Mouse (Mus musculus): ENCODE results near the gene Fam50a.
"Not testable (repeated sequence)": the region's sequence is repeated elsewhere in the genome, so short reads cannot be mapped to it uniquely, and the experiment has no call there.

The Fam50a gene

DNA sequence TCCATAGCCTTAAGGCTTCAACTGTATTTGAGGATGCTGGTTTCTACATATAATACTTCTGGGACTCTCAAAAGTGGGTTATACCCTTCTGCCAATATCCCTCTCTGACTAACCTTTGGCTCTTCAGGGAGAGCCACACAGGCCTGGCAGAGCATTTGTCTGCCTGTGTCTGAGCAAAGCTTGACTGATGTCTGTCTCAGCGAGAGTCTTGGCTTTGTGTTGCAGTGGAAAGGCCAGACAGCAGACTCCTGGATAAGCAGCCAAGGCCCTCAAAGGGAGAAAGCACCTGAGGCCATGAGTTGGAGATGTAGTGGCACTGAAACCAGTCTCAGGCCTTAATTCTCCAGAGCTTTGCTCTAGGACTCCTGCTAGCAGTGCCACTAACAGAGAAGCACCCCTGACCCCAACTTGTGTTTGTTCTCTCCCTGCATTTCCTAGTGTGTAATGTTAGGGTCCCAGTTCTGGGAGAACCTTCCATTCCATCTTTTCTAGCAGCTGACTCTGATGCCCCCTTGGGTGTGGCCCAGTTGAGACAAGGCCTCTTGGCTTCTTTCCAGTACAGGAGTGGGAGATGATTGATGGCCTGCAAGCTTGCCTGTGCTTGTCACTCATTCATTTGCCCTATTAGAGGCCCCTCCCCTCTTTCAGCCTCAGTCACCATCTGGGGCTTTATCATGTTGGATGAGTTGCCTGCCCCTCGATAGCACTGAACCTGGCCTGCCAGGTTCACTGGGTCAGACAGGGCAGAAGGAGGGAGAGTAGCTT, 17.5 kb downstream of the Fam50a start:
- no peak for DNase-seq

GRCm38 (mm10) chrX:74352645-74353466, 40.0 kb downstream of the Fam50a start:
- DNase-seq = no peak

GRCm38 (mm10) chrX:74353467-74353770, 40.6 kb downstream of the Fam50a start, which contains the start of gene Lage3:
Gene Lage3 (minus strand): TSS chrX:74353618.
- DNase-seq = peak; percentile 89

GRCm38 (mm10) chrX:74357069-74357468, 44.2 kb downstream of the Fam50a start:
- DNase-seq = not testable (repeated sequence)

DNA sequence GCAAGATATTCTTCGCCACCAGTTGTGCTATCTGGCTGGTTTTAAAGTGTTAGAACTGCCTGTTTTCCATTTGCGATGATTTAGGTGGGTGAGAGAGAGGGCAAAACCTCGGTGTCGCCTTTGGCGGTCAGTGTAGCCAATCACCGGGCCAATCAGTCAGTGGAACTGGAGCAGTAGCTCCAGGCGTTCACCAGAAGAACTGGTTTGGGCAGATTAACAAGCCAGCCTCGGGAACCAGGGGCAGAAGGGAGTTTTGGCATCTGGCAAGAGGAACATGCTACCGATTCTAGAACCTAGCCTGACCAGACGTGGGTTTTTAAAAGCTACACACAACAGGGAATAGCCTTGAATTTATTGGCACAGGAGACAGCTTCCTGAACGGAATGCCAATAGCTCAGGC, 46.3 kb downstream of the Fam50a start:
- peak; percentile 28 for DNase-seq

DNA sequence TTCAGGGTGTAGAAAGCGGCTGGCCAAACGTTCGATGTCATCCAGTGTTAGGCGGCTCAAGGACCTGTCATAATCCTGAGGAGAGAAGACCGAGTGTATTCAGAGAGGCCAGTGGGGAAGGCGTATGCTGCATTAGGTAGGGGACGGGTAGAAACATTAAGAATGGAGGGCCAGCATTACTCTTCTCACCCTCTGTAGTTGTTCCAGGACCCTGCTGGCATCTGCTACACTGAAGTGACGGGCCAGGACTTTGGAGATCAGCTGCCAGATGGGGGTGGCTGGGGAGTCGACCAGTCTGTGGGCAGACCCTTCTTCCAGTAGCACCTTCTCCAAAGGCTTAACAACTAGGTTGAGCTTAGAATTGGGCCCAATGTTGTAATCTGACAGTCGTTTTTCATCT, 54.7 kb downstream of the Fam50a start:
- no peak for DNase-seq

DNA sequence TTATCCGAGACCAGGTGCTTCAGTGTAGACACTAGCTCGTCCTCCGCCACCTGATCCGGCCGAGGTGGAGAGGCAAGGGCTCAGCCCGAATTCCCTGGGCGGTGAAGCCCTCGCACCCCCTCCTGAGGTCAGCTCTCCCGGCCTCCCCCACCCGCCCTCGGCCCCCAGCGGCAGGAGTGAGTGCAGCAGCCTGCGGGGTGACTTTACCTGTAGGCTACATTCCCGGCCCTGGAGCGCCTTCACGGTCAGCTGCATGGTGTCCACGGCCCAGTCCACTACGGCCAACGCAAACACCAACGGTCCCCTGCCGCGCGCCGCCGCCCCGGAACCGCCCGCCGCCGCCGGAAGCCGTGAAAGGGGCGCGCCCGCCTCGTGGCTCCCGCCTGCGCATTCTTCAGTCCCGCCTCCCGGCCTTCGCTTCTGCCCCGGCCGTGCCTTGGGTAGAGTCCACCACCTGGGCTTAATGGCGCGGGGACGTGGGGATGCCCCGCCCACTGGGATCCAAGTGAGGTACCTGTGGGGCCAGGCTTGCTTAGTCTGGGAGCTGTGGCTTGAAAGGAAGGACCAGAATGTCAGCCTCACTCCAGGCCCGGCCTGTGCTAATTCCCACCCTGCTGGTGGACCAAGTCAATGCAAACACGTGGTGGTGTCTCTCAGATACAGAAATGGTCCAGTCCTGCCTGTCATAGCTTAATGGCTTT, 55.5 kb downstream of the Fam50a start:
- peak; percentile 86 for DNase-seq

All from kidney, postnatal 14 days (tissue).